Mouse (Mus musculus): ENCODE measurements around the gene Sv2a. TPM values are rescaled to one million over a fixed set of nuclear protein-coding genes. Genes with fewer than 3 reads are reported as not detected.
A peak's percentile ranks its signal among the peaks of the same experiment; 100 is the strongest.
"Not testable (repeated sequence)": the region's sequence is repeated elsewhere in the genome, so short reads cannot be mapped to it uniquely, and the experiment has no call there.

The Sv2a gene
- polyA plus RNA-seq, 1 experiment from 2014 or later, result 4.1 TPM

DNA sequence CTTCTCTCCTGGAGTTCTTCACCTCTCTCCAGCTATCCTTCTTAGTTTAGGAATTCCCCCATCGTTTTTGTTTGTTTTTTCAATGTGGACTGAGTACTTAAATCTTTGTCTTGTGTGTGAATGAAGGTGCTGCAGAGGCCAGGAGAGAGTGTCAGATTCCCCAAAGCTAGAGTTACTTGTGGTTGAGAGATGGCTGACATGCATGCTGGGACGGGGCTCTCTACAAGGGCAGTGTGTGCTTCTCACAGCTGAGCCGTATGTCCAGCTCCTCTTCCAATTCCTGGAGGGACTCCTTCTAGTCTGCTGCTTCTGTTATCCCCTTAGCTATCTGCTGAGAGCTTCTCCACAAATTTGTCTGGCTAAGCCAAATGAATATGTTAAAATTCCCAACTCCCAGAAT, 54.9 kb downstream of the Sv2a start:
- no peak for ATAC-seq (ENCODE audit: insufficient read depth, low FRiP score)

DNA sequence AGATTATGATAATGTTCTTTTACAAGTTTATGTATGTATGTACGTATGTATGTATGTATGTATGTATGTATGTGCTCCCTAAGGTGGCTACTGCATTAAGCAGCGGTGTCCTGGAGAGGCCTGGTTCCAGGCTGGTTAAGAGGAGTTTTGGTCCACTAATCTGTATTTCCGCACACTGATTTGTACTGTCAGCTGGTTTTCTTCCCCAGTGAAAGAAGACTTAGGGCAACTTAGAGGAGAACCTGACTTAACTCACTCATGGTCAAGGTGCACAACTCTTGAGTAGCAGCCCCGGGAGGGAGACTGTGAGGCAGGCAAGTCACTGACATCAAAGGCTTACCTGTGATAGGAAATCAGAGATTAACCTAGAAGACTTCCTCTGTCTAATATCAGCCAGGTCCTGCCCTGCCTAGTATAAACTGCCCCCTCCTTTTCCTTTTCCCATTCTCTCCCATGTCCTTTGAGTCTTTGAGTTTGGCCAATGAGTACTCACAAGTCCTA, 55.9 kb downstream of the Sv2a start:
- peak overlapping the region; percentile 58 for H3K4me3 ChIP-seq (replicated peaks; ENCODE audit: low read length)
- no peak for ATAC-seq (ENCODE audit: insufficient read depth, low FRiP score)
- peak overlapping the region; percentile 77 for H3K9ac ChIP-seq (ENCODE audit: low read length)
- 0 out of 2 replicates have a peak overlapping the region, but pooled peaks have one; percentile 31 for H3K27ac ChIP-seq (ENCODE audit: low read length)
- H3K4me1 ChIP-seq (ENCODE audit: control insufficient read depth, insufficient read depth, low read length), result peaks cover 19% of the 10 kb centered on the region
- peak overlapping the region; percentile 71 for H3K4me2 ChIP-seq (ENCODE audit: low read depth, low read length)
- no peaks in the 10 kb centered on the region for H3K36me3 ChIP-seq (ENCODE audit: control insufficient read depth, insufficient read depth, low read length)
- no peaks in the 10 kb centered on the region for H3K9me3 ChIP-seq (replicated peaks; ENCODE audit: control insufficient read depth, low read length)
- H3K27me3 ChIP-seq (ENCODE audit: control insufficient read depth, insufficient read depth, low read length), result no peaks in the 10 kb centered on the region
- 75% methylated on average over 4 of the region's 4 CpGs for WGBS

More for the DNA sequence above, 54.9 kb downstream of the Sv2a start:
- H3K4me3 ChIP-seq (replicated peaks; ENCODE audit: low read length), result no peak overlapping the region
- H3K4me1 ChIP-seq (ENCODE audit: control insufficient read depth, insufficient read depth, low read length), result peaks cover 18% of the 10 kb centered on the region
- H3K4me2 ChIP-seq (ENCODE audit: low read depth, low read length), result no peak overlapping the region
- no peaks in the 10 kb centered on the region for H3K9me3 ChIP-seq (replicated peaks; ENCODE audit: control insufficient read depth, low read length)
- no peaks in the 10 kb centered on the region for H3K36me3 ChIP-seq (ENCODE audit: control insufficient read depth, insufficient read depth, low read length)
- no peak overlapping the region for H3K27ac ChIP-seq (ENCODE audit: low read length)
- H3K27me3 ChIP-seq (ENCODE audit: control insufficient read depth, insufficient read depth, low read length), result no peaks in the 10 kb centered on the region
- 48% methylated on average over 3 of the region's 3 CpGs for WGBS
- no peak overlapping the region for H3K9ac ChIP-seq (ENCODE audit: low read length)

DNA sequence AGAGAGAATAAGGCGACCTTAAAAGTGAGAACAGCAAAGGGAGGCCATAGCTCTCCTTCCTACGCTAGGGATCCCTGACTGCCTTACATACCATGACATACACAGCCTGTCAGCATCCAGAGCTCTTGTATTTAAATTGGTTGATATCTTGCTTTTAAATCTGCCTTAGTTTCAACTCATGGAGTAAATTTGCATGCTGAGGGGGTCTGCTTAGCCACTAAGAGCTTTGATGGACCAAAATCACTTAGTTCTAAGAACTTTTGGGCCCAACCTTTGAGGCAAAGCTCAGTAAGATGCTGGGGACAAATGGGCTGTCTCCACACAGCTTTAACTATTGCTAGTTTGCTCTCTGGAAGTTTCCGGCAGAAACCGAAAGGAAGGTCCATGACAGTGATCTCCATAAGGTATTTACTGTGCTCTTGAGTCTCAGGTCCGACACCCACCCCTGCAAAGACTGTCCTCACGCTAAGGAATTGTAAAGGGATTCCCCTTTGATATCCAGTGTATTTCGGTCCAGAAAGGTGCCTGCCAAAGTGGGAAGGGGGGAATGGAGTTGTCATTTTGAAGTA, 56.5 kb downstream of the Sv2a start:
- Histone ChIP-seq H3K4me2 (ENCODE audit: low read depth, low read length) (peak overlapping the region; percentile 71), H3K27ac (ENCODE audit: low read length) (peak overlapping the region; percentile 79), H3K36me3 (ENCODE audit: control insufficient read depth, insufficient read depth, low read length) (no peaks in the 10 kb centered on the region), H3K9me3 (replicated peaks; ENCODE audit: control insufficient read depth, low read length) (no peaks in the 10 kb centered on the region), H3K27me3 (ENCODE audit: control insufficient read depth, insufficient read depth, low read length) (no peaks in the 10 kb centered on the region), H3K4me3 (replicated peaks; ENCODE audit: low read length) (peak overlapping the region; percentile 58), H3K9ac (ENCODE audit: low read length) (peak overlapping the region; percentile 77), H3K4me1 (ENCODE audit: control insufficient read depth, insufficient read depth, low read length) (peaks cover 19% of the 10 kb centered on the region)
- 15% methylated on average over 7 of the region's 7 CpGs for WGBS
- ATAC-seq (ENCODE audit: insufficient read depth, low FRiP score), result no peak

DNA sequence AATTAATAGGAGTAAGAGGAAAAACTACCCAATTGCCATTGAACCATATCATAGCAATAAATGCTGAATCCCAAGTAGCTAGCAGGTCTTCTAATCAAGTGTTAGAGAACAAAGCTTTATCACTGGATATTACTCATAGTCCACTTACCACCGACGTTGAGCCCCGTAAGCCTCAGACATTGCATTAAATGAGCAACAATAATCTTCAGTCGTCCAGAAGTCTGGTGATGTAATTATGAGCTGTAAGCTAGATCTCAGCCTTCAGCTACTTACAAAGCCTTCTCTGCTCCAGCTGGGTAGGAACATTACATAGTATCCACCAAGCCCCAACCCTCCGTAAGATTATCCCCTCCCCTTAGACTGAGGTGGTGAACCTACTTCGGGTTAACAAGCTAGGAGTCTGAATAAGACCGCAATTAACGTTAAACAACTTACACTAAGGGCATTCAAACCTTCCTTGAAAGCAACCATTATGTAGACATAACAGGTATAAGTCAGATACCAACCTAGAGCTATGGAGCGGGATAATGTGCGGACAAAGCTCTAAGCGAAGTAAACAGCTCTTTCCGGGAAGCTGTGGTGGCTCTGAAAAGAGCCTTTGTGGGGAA, 57.1 kb downstream of the Sv2a start:
- no peaks in the 10 kb centered on the region for H3K9me3 ChIP-seq (replicated peaks; ENCODE audit: control insufficient read depth, low read length)
- peak overlapping the region; percentile 58 for H3K4me3 ChIP-seq (replicated peaks; ENCODE audit: low read length)
- ATAC-seq (ENCODE audit: insufficient read depth, low FRiP score), result no peak
- H3K27ac ChIP-seq (ENCODE audit: low read length), result peak overlapping the region; percentile 79
- peak overlapping the region; percentile 71 for H3K4me2 ChIP-seq (ENCODE audit: low read depth, low read length)
- WGBS, result under 1% methylated on average over 12 of the region's 12 CpGs
- H3K27me3 ChIP-seq (ENCODE audit: control insufficient read depth, insufficient read depth, low read length), result no peaks in the 10 kb centered on the region
- peaks cover 19% of the 10 kb centered on the region for H3K4me1 ChIP-seq (ENCODE audit: control insufficient read depth, insufficient read depth, low read length)
- H3K36me3 ChIP-seq (ENCODE audit: control insufficient read depth, insufficient read depth, low read length), result no peaks in the 10 kb centered on the region
- peak overlapping the region; percentile 77 for H3K9ac ChIP-seq (ENCODE audit: low read length)

DNA sequence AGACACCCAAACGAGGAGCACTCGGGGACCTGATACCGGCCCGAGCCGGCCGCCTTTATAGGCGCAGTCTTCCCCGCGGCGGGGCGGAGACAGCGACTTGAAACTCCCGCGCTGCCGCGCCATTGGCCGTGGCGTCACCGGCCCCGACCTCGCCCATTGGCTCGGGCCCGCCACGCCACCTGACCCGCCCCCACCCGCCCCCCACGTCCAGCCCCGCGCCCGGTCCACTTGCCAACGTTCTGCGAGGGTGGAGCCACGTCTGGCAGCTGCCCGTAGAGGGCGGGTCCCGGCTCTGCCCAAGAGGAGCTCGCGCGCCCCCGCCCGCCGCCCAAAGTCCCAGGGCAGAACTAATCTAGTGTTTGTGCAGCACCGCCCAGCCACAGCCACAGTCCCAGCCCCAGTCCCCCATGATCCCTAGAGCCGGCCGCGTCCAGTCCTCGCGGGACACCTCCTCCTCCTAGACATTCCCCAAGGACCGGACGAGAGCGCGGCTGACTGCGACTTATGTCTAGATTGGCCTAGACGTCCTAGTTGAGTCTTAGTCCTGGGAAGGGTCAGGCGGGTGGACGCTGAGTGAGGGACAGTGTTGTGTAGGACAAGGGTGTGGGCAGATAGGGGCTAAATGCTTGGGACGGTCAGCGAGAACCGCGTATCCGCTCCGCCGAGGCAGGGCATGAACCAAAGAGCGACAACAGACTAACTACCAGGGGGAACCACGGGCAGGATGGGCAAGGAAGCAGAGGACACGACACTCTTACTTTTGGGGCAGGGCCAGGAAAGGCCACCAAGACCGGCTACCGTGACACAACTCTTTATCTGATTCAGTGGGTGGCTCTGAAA, 58.2 kb downstream of the Sv2a start, which contains the start of gene Hist2h3c2:
Hist2h3c2 (minus strand) TSS at position 174 of the 840 bp plus-strand sequence.
- H3K27ac ChIP-seq (ENCODE audit: low read length), result peak within 1 kb of the TSS; percentile 79
- H3K9ac ChIP-seq (ENCODE audit: low read length), result peak within 1 kb of the TSS; percentile 77
- WGBS, result 0% methylated on average over 10 of the region's 68 CpGs
- peaks cover 21% of the 10 kb centered on the region for H3K4me1 ChIP-seq (ENCODE audit: control insufficient read depth, insufficient read depth, low read length)
- H3K9me3 ChIP-seq (replicated peaks; ENCODE audit: control insufficient read depth, low read length); H3K36me3 ChIP-seq (ENCODE audit: control insufficient read depth, insufficient read depth, low read length); H3K27me3 ChIP-seq (ENCODE audit: control insufficient read depth, insufficient read depth, low read length): not testable (repeated sequence)
- peak within 1 kb of the TSS; percentile 58 for H3K4me3 ChIP-seq (replicated peaks; ENCODE audit: low read length)
- H3K4me2 ChIP-seq (ENCODE audit: low read depth, low read length), result peak within 1 kb of the TSS; percentile 71
- peak; percentile 93 for ATAC-seq (ENCODE audit: insufficient read depth, low FRiP score)

DNA sequence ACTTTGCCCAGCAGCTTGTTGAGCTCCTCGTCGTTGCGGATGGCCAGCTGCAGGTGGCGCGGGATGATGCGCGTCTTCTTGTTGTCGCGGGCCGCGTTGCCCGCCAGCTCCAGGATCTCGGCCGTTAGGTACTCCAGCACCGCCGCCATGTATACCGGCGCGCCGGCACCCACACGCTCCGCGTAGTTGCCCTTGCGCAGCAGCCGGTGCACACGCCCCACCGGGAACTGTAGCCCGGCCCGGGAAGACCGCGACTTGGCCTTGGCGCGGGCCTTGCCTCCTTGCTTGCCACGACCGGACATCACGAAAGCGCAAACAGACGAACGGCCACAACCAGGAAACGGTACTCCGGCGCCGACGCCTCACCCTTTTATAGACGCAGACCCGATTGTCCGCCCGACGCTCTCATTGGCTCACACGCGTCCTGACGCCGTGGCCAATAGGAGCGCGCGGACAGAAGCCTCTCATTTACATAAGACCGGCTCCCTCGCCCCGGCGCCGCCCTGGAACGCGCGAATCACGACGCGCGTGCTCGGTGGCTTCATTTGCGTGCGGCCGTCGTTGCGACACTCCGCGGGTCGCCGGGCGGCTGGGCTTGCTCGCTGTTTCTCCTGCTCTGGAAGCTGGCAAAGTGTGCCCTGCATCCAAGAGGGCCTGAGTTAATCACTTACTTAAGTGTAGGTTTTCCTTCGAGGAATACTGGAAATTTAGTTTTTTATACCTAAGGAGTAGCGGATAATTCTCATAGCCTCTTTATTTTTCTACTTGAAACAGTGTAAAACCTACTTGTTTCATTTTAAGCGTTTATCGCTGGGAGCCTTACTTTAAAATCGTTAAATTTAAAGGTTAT, 59.2 kb downstream of the Sv2a start, which contains the start of gene Hist2h2aa2:
Hist2h2aa2 (minus strand) TSS at position 328 of the 850 bp plus-strand sequence.
- not testable (repeated sequence) for H3K9me3 ChIP-seq (replicated peaks; ENCODE audit: control insufficient read depth, low read length); H3K27me3 ChIP-seq (ENCODE audit: control insufficient read depth, insufficient read depth, low read length); H3K36me3 ChIP-seq (ENCODE audit: control insufficient read depth, insufficient read depth, low read length)
- 3% methylated on average over 30 of the region's 85 CpGs for WGBS
- H3K9ac ChIP-seq (ENCODE audit: low read length), result peak within 1 kb of the TSS; percentile 60
- peak within 1 kb of the TSS; percentile 37 for H3K4me3 ChIP-seq (replicated peaks; ENCODE audit: low read length)
- H3K4me2 ChIP-seq (ENCODE audit: low read depth, low read length), result peak within 1 kb of the TSS; percentile 52
- ATAC-seq (ENCODE audit: insufficient read depth, low FRiP score), result peak; percentile 83
- H3K4me1 ChIP-seq (ENCODE audit: control insufficient read depth, insufficient read depth, low read length), result peaks cover 26% of the 10 kb centered on the region
- peak within 1 kb of the TSS; percentile 82 for H3K27ac ChIP-seq (ENCODE audit: low read length)

DNA sequence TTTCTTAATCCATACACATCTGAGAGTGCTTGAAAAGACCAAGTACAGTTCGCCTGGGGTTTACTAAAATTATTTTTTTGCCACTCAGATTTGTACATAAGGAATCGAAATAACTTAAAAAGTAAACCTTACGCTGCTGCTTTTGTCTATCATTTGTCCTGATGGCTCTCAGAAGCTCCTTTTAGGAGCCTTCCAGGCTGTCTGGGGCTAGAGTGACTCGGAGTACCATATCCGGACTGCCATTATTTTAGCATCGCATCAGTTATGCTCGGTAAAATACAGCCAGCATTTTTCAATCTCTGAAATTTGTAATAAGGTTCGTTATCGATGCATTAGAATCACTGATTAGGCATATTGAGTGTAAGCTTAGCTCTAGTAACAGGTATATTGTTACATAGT, 59.8 kb downstream of the Sv2a start:
- Histone ChIP-seq H3K27ac (ENCODE audit: low read length) (peak overlapping the region; percentile 82), H3K9ac (ENCODE audit: low read length) (peak overlapping the region; percentile 60), H3K4me3 (replicated peaks; ENCODE audit: low read length) (no peak overlapping the region), H3K36me3 (ENCODE audit: control insufficient read depth, insufficient read depth, low read length) (no peaks in the 10 kb centered on the region), H3K4me2 (ENCODE audit: low read depth, low read length) (peak overlapping the region; percentile 52), H3K4me1 (ENCODE audit: control insufficient read depth, insufficient read depth, low read length) (peaks cover 26% of the 10 kb centered on the region), H3K9me3 (replicated peaks; ENCODE audit: control insufficient read depth, low read length) (no peaks in the 10 kb centered on the region), H3K27me3 (ENCODE audit: control insufficient read depth, insufficient read depth, low read length) (no peaks in the 10 kb centered on the region)
- WGBS, result 76% methylated on average over 9 of the region's 9 CpGs
- no peak for ATAC-seq (ENCODE audit: insufficient read depth, low FRiP score)

DNA sequence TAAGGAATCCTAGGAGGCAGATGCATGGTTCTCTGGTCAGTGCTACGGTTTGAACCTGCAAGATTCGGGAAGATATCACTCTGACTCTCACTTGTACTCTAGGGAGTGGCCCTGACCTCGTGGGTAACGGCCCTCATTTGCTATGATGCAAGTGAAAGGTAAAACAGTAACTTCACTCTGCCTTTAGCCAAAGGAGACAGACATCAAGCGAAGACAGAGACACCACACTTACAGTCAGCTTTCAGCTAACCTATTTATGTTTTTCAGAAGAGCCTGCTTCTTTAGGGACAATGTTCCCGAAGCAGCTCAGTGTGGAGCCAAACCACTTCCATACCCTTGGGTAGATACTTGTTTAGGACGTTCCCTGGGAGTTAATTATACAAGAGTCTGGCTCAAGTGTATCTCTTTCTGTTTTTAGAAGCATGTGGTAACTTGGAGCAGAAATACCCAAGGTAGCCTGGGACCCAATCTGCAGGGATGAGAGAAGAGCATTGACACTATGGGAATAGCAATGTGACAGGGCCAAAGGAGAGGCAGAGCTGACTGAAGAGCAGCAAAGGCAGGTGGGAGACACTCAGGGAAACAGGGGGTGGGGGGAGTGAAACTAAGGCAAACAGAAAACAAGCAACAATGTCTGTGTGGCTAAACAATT, 63.1 kb downstream of the Sv2a start:
- Histone ChIP-seq H3K27me3 (ENCODE audit: control insufficient read depth, insufficient read depth, low read length) (no peaks in the 10 kb centered on the region), H3K4me2 (ENCODE audit: low read depth, low read length) (peak overlapping the region; percentile 61), H3K36me3 (ENCODE audit: control insufficient read depth, insufficient read depth, low read length) (no peaks in the 10 kb centered on the region), H3K9ac (ENCODE audit: low read length) (peak overlapping the region; percentile 61), H3K4me3 (replicated peaks; ENCODE audit: low read length) (peak overlapping the region; percentile 62; the same call in 1 of the 2 replicates), H3K4me1 (ENCODE audit: control insufficient read depth, insufficient read depth, low read length) (peaks cover 24% of the 10 kb centered on the region), H3K9me3 (replicated peaks; ENCODE audit: control insufficient read depth, low read length) (no peaks in the 10 kb centered on the region), H3K27ac (ENCODE audit: low read length) (peak overlapping the region; percentile 99)
- no peak for ATAC-seq (ENCODE audit: insufficient read depth, low FRiP score)
- 76% methylated on average over 7 of the region's 7 CpGs for WGBS
